Mouse (Mus musculus): ENCODE results near the gene Guk1. TPM values are rescaled to one million over a fixed set of nuclear protein-coding genes. Genes with fewer than 3 reads are reported as not detected.
A peak's percentile ranks its signal among the peaks of the same experiment; 100 is the strongest.

Guk1 gene
- polyA plus RNA-seq, 1 experiment from 2014 or later, result 140 TPM

GRCm38 (mm10) chr11:59210020-59210419 is 18.0 kb upstream of the Guk1 start:
- Histone ChIP-seq H3K9ac (no peak overlapping the region), H3K27ac (ENCODE audit: low read depth) (no peak overlapping the region), H3K27me3 (ENCODE audit: insufficient read depth, low read length) (no peaks in the 10 kb centered on the region), H3K4me1 (ENCODE audit: insufficient read depth) (no peaks in the 10 kb centered on the region), H3K36me3 (ENCODE audit: insufficient read depth) (peaks cover 68% of the 10 kb centered on the region), H3K9me3 (ENCODE audit: low read depth, low read length) (no peaks in the 10 kb centered on the region), H3K4me2 (no peak overlapping the region), H3K4me3 (ENCODE audit: low read depth, low read length) (no peak overlapping the region)
- DNase-seq (no peak), ATAC-seq (ENCODE audit: insufficient read depth) (no peak)
- whole genome bisulfite sequencing, result 81% methylated on average over 4 of the region's 4 CpGs
- no peak for TF ChIP-seq CTCF (IDR thresholded peaks at IDR 0.05; ENCODE audit: low read depth)

GRCm38 (mm10) chr11:59209580-59209979 is 17.6 kb upstream of the Guk1 start:
- ATAC-seq (ENCODE audit: insufficient read depth), result no peak
- Histone ChIP-seq H3K9me3 (ENCODE audit: low read depth, low read length) (no peaks in the 10 kb centered on the region), H3K4me2 (peak overlapping the region; percentile 85), H3K36me3 (ENCODE audit: insufficient read depth) (peaks cover 68% of the 10 kb centered on the region), H3K9ac (no peak overlapping the region), H3K4me3 (ENCODE audit: low read depth, low read length) (peak overlapping the region; percentile 91; the same call in 1 of the 2 replicates), H3K4me1 (ENCODE audit: insufficient read depth) (no peaks in the 10 kb centered on the region), H3K27ac (ENCODE audit: low read depth) (no peak overlapping the region; the same call in 1 of the 2 replicates), H3K27me3 (ENCODE audit: insufficient read depth, low read length) (no peaks in the 10 kb centered on the region)
- WGBS, result 59% methylated on average over 5 of the region's 5 CpGs
- peak; percentile 57 for DNase-seq
- no peak for TF ChIP-seq CTCF (IDR thresholded peaks at IDR 0.05; ENCODE audit: low read depth)

GRCm38 (mm10) chr11:59209003-59209441 is 17.0 kb upstream of the Guk1 start:
- Histone ChIP-seq H3K27ac (ENCODE audit: low read depth) (peak overlapping the region; percentile 97), H3K4me3 (ENCODE audit: low read depth, low read length) (peak overlapping the region; percentile 91), H3K9me3 (ENCODE audit: low read depth, low read length) (no peaks in the 10 kb centered on the region), H3K36me3 (ENCODE audit: insufficient read depth) (peaks cover 68% of the 10 kb centered on the region), H3K4me2 (peak overlapping the region; percentile 85), H3K4me1 (ENCODE audit: insufficient read depth) (no peaks in the 10 kb centered on the region), H3K27me3 (ENCODE audit: insufficient read depth, low read length) (no peaks in the 10 kb centered on the region), H3K9ac (peak overlapping the region; percentile 92)
- peak; percentile 77 for TF ChIP-seq CTCF (IDR thresholded peaks at IDR 0.05; ENCODE audit: low read depth)
- DNase-seq (peak; percentile 88), ATAC-seq (ENCODE audit: insufficient read depth) (peak; percentile 69)
- WGBS, result 5% methylated on average over 18 of the region's 18 CpGs

GRCm38 (mm10) chr11:59208153-59208831 is 16.3 kb upstream of the Guk1 start, which contains the start of gene 2310033P09Rik:
Gene 2310033P09Rik (plus strand): TSS chr11:59208321.
- H3K9ac ChIP-seq, result peak within 1 kb of the TSS; percentile 92
- H3K9me3 ChIP-seq (ENCODE audit: low read depth, low read length), result no peaks in the 10 kb centered on the region
- no peak for TF ChIP-seq CTCF (IDR thresholded peaks at IDR 0.05; ENCODE audit: low read depth)
- H3K4me3 ChIP-seq (ENCODE audit: low read depth, low read length), result peak within 1 kb of the TSS; percentile 91
- ATAC-seq (ENCODE audit: insufficient read depth), result peak; percentile 84
- H3K36me3 ChIP-seq (ENCODE audit: insufficient read depth), result peaks cover 64% of the 10 kb centered on the region
- peak; percentile 98 for DNase-seq
- WGBS, result under 1% methylated on average over 67 of the region's 67 CpGs
- H3K4me2 ChIP-seq, result peak within 1 kb of the TSS; percentile 85
- H3K27me3 ChIP-seq (ENCODE audit: insufficient read depth, low read length), result no peaks in the 10 kb centered on the region
- no peaks in the 10 kb centered on the region for H3K4me1 ChIP-seq (ENCODE audit: insufficient read depth)
- peak within 1 kb of the TSS; percentile 97 for H3K27ac ChIP-seq (ENCODE audit: low read depth)

- Histone ChIP-seq H3K27me3 (ENCODE audit: insufficient read depth, low read length) (no peaks in the 10 kb centered on the region), H3K27ac (ENCODE audit: low read depth) (peak within 1 kb of the TSS; percentile 69; the same call in 1 of the 2 replicates), H3K4me2 (peak within 1 kb of the TSS; percentile 94), H3K4me1 (ENCODE audit: insufficient read depth) (peaks cover 8% of the 10 kb centered on the region; the same call in 1 of the 2 replicates), H3K9ac (peak within 1 kb of the TSS; percentile 84), H3K9me3 (ENCODE audit: low read depth, low read length) (no peaks in the 10 kb centered on the region), H3K4me3 (ENCODE audit: low read depth, low read length) (peak within 1 kb of the TSS; percentile 90), H3K36me3 (ENCODE audit: insufficient read depth) (peaks cover 41% of the 10 kb centered on the region)
- peak; percentile 98 for DNase-seq
- TF ChIP-seq CTCF (IDR thresholded peaks at IDR 0.05; ENCODE audit: low read depth), result no peak
- peak; percentile 91 for ATAC-seq (ENCODE audit: insufficient read depth)
- under 1% methylated on average over 63 of the region's 63 CpGs for WGBS
These were observed 10.3 kb upstream of the Guk1 start, which contains the start of gene Mrpl55 for GRCm38 (mm10) chr11:59202081-59202995. Gene Mrpl55 (plus strand): TSS chr11:59202486.

- Histone ChIP-seq H3K9ac (peak overlapping the region; percentile 84), H3K4me2 (peak overlapping the region; percentile 94), H3K9me3 (ENCODE audit: low read depth, low read length) (no peaks in the 10 kb centered on the region), H3K4me1 (ENCODE audit: insufficient read depth) (peaks cover 8% of the 10 kb centered on the region; the same call in 1 of the 2 replicates), H3K4me3 (ENCODE audit: low read depth, low read length) (peak overlapping the region; percentile 90), H3K36me3 (ENCODE audit: insufficient read depth) (peaks cover 38% of the 10 kb centered on the region), H3K27ac (ENCODE audit: low read depth) (peak overlapping the region; percentile 69; the same call in 1 of the 2 replicates), H3K27me3 (ENCODE audit: insufficient read depth, low read length) (no peaks in the 10 kb centered on the region)
- WGBS, result 28% methylated on average over 16 of the region's 16 CpGs
- peak; percentile 7; the same call in 1 of the 2 replicates for ATAC-seq (ENCODE audit: insufficient read depth)
- TF ChIP-seq CTCF (IDR thresholded peaks at IDR 0.05; ENCODE audit: low read depth), result no peak
- DNase-seq, result no peak
These were observed 9.4 kb upstream of the Guk1 start for GRCm38 (mm10) chr11:59201216-59202002.

All from lung, embryonic 14.5 days (tissue).